Mouse (Mus musculus): ENCODE results near the gene Tmc5. TPM values are rescaled to one million over a fixed set of nuclear protein-coding genes. Genes with fewer than 3 reads are reported as not detected.

Tmc5 gene
- total RNA-seq, 2 experiments from 2014 or later = not detected

Other genes with a start within 250 kb of the Tmc5 start
- gene Syt17, start 149.1 kb upstream of the Tmc5 start, total RNA-seq (2014; fragmentation: Nextera tagmentation) = not detected in 2 replicates
- gene Syt17, start 149.1 kb upstream of the Tmc5 start, total RNA-seq (2017) = not detected in 2 replicates
- gene Itpripl2, start 105.3 kb upstream of the Tmc5 start, total RNA-seq (2014; fragmentation: Nextera tagmentation) = 9.0 and 11.3 TPM in 2 replicates
- gene Itpripl2, start 105.3 kb upstream of the Tmc5 start, total RNA-seq (2017) = 18.3 and 21.2 TPM in 2 replicates
- gene Coq7, start 63.9 kb upstream of the Tmc5 start, total RNA-seq (2014; fragmentation: Nextera tagmentation) = 30.7 and 37.8 TPM in 2 replicates
- gene Coq7, start 63.9 kb upstream of the Tmc5 start, total RNA-seq (2017) = 20.7 and 31.4 TPM in 2 replicates
- gene Tmc7, start 12.6 kb upstream of the Tmc5 start, total RNA-seq (2014; fragmentation: Nextera tagmentation) = 0.37 and 0.62 TPM in 2 replicates
- 0.10 TPM in 1 of 2 replicates, not detected in the other for gene Tmc7, start 12.6 kb upstream of the Tmc5 start, total RNA-seq (2017)
- 33.9 and 35.5 TPM in 2 replicates for gene Gde1, start 108.5 kb downstream of the Tmc5 start, total RNA-seq (2014; fragmentation: Nextera tagmentation)
- gene Gde1, start 108.5 kb downstream of the Tmc5 start, total RNA-seq (2017) = 36.2 and 37.8 TPM in 2 replicates
- 14.8 and 26.8 TPM in 2 replicates for gene Ccp110, start 115.3 kb downstream of the Tmc5 start, total RNA-seq (2014; fragmentation: Nextera tagmentation)
- gene Ccp110, start 115.3 kb downstream of the Tmc5 start, total RNA-seq (2017) = 19.8 and 20.7 TPM in 2 replicates
- gene Vps35l, start 142.9 kb downstream of the Tmc5 start, total RNA-seq (2014; fragmentation: Nextera tagmentation) = 72.4 and 76.4 TPM in 2 replicates
- gene Vps35l, start 142.9 kb downstream of the Tmc5 start, total RNA-seq (2017) = 45.1 and 57.0 TPM in 2 replicates

Data from granulocyte monocyte progenitor cell, adult 5-6 weeks (primary cell).